Mouse (Mus musculus) bone marrow macrophage, adult 2 months (primary cell): ENCODE results near the gene Smyd4. TPM values are rescaled to one million over a fixed set of nuclear protein-coding genes. Genes with fewer than 3 reads are reported as not detected.

Experiments used
- H3K27ac ChIP-seq: 2 replicates; pipeline ENCODE4 v1.5.1; 2012; ENCODE audit warnings: low read depth, low read length; ENCODE audit not compliant: insufficient read depth
- H3K4me1 ChIP-seq: 2 replicates; pipeline ENCODE4 v1.6.1; 2012; ENCODE audit warnings: low read length; ENCODE audit not compliant: control insufficient read depth, insufficient read depth
- H3K4me3 ChIP-seq: 2 replicates; pipeline ENCODE4 v1.5.1; 2012; ENCODE audit warnings: mild to moderate bottlenecking, low read length, moderate library complexity; ENCODE audit not compliant: insufficient read depth
- CTCF ChIP-seq: IDR thresholded peaks from 2 replicates; pipeline ENCODE4 v1.5.1; 2012; ENCODE audit warnings: low read depth, mild to moderate bottlenecking, low read length, moderate library complexity
- POLR2A ChIP-seq: IDR thresholded peaks from 2 replicates; pipeline ENCODE4 v1.6.1; 2012; ENCODE audit warnings: mild to moderate bottlenecking, low read depth, low read length, borderline replicate concordance
- polyA plus RNA-seq: library from polyadenylated mRNA; stranded (reverse); fragments of >200 nt; gene quantifications from 2 replicates; pipeline ENCODE4 v1.2.4, GENCODE M21; 2012; ENCODE audit not compliant: missing spikeins, insufficient read depth, insufficient read length

Smyd4 gene
- polyA plus RNA-seq, 1 experiment: 4.9 TPM

DNA sequence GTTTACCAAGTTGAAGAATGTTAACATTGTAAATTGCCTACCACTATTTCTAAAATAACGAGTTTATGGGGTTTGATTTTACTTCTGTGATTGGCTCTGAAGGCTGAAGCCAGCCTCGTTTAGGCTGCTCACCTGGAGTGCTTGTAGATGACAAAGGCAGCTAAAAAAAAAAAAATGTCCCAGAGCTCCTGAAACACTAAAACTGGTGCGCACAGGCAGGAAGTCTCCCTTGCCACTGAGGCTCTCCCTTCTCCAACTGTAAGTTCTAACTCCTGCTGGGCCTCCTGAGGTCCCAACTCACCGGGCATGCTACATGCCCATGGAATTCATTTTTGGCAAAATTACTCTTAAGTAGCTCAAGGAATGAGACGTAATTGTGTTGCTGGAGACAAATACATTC, 29.0 kb upstream of the Smyd4 start:
- Histone ChIP-seq H3K4me3 (no peak overlapping the region), H3K4me1 (peaks cover 3% of the 10 kb centered on the region), H3K27ac (no peak overlapping the region)
- TF ChIP-seq CTCF: no peak
- no peak for TF ChIP-seq POLR2A

DNA sequence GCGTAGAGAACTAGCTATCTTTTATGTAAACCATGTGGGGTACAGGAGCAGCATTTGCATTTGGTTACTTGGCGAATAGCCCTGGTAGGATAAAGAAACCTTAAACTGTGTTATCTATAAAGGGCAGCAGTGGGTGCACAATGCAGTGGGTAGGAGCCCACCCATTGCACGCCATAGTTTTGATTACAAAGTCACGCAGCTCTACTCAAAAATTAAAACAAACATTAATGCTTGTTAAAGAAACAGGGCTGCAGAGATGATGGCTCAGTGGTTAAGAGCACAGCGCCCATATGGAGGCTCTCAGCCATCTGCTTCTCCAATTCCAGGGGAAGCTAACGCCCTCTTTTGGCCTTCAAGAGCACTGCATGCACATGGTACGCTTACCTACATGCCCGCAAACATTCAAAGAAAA, 24.9 kb upstream of the Smyd4 start:
- H3K27ac ChIP-seq: no peak overlapping the region
- H3K4me1 ChIP-seq: peaks cover 17% of the 10 kb centered on the region
- TF ChIP-seq POLR2A (no peak), CTCF (no peak; the same call in 1 of the 2 replicates)
- no peak overlapping the region for H3K4me3 ChIP-seq

DNA sequence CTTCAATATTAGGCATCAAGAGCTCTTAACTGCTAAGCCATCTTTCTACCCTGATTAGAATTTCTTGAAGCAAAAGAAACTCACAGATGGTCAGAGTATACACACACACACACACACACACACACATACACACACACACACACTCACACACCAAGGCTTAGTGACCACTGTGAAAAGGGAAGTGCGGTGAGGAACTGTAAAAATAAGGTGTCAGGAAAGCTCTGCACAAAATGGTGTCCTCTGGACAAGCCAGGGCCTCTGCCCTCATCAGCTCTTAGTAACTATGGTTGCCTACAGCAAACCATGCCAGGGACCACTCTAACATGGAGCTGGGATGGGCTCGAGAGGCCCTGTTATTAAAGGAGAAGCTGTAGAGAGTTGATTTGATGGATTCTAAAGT, 23.8 kb upstream of the Smyd4 start:
- Histone ChIP-seq H3K4me3 (no peak overlapping the region), H3K4me1 (peaks cover 17% of the 10 kb centered on the region), H3K27ac (peak overlapping the region; percentile 43)
- TF ChIP-seq CTCF (no peak), POLR2A (no peak)

DNA sequence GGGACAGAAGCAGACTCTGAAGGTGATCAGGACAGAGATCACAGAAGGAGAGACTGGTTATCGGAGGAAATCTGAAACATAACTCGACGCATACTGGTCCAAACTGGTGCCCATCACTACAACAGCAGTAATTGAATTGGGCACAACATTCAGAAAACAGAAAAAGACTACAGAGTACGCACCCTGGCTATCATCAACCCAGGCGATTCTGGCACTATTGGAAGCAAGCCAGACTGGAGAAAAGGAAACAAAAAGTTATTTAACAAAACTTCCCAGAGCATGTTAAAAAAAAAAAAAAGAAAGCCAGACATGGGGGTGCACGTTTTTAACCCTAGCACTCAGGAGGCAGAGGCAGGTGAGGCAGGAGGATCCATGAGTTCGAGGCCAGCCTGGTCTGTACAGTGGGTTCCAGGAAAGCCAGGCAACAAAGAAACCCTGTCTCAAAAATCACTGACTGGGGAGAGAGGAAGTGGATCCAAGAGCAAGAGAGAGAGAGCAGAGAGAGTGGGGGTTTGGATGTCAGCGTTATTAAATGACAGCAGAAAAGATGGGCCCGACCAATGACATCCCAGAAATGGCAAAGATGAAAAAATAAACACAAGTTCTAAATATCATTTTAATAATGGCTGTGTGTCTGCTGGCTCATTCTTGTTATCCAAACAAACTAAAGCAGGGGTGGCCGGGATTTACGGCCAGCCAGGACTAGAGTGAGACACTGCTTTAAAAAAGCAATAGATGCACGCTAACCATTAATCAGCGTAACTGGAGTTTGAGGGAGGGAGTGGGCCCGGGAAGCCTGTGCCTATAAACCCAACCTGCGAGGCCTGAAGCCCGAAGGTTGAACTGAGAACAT, 22.9 kb upstream of the Smyd4 start:
- Histone ChIP-seq H3K27ac (no peak overlapping the region), H3K4me1 (peaks cover 17% of the 10 kb centered on the region), H3K4me3 (no peak overlapping the region)
- TF ChIP-seq CTCF: no peak
- TF ChIP-seq POLR2A: no peak

DNA sequence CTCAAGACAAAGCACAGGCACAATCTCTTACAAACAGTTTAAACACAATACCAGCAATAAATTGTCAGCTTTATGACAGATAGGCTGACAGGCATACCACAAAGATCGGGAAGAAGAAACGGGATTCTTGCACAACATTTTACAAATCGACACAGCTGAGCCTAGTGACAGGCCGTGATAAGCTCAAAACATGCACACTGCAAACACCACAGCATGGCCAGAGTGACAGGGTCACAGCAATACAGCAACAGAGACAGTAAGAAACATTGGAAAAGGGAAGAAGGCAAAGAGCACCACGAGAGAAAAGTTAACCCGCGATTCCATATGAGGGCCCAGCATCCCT, 22.3 kb upstream of the Smyd4 start:
- TF ChIP-seq CTCF: no peak
- no peak for TF ChIP-seq POLR2A
- Histone ChIP-seq H3K4me1 (peaks cover 17% of the 10 kb centered on the region), H3K27ac (no peak overlapping the region), H3K4me3 (no peak overlapping the region)

DNA sequence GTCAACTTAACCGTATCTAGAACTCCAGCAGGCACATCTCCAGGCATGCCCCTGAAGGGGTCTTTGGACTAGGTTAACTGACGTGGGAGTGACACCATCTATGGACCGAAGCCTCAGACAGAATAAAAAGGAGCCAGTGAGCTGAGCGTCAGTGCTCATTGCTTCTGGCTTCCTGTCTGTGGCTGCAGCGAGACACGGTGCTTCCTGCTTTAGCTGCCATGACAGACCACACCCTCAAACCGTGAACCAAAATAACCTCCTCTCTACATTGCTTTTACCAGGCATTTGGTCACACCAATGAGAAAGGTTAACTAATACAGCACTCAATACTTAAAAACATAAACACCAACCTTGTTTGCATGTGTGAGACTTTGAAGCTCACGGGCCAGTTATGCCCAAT, 11.6 kb upstream of the Smyd4 start:
- Histone ChIP-seq H3K4me3 (no peak overlapping the region), H3K4me1 (peaks cover 16% of the 10 kb centered on the region), H3K27ac (no peak overlapping the region)
- TF ChIP-seq CTCF (no peak), POLR2A (no peak)

DNA sequence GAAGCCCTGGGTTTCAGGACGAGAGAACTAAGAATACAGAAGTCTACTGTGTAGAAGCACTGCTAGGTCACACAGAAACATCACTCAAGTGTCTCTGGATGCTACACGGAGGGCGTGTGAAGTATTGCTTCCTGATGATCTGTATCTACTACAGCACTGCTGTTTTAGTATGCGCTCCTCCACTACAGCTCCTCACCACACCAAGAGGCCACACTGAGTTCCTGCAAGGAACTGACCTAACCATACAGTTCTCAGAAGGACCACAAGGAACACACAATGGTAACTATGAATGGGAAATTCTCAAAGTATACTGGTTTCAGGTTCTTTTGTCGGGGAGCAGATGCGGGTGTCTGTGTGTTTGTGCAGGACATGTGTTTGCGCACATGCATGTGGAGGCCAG, 11.0 kb upstream of the Smyd4 start:
- no peak overlapping the region for H3K27ac ChIP-seq
- TF ChIP-seq POLR2A: no peak
- TF ChIP-seq CTCF: no peak
- H3K4me3 ChIP-seq: no peak overlapping the region
- peaks cover 16% of the 10 kb centered on the region for H3K4me1 ChIP-seq

DNA sequence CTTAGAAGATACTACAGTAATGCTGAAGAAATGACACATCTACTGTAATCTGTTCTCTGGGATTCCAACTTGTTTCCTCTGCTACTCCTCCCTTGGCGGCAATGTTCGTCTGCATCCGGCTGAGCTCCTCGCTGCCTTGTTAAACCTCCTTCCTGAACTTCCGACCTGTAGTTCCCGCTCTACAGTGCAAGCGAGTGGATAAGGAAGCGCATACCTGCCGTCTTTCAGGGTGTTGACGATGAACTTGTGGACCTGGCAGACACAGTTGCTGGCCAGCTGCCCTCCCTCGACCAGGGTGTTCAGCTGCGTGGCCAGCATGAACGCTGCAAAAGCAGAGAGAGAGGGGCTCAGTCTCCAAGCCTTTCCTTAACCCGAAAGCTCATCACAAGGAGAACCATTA, 8.2 kb upstream of the Smyd4 start:
- no peak overlapping the region for H3K27ac ChIP-seq
- TF ChIP-seq POLR2A: no peak
- no peak for TF ChIP-seq CTCF
- H3K4me3 ChIP-seq: no peak overlapping the region
- H3K4me1 ChIP-seq: peaks cover 24% of the 10 kb centered on the region

DNA sequence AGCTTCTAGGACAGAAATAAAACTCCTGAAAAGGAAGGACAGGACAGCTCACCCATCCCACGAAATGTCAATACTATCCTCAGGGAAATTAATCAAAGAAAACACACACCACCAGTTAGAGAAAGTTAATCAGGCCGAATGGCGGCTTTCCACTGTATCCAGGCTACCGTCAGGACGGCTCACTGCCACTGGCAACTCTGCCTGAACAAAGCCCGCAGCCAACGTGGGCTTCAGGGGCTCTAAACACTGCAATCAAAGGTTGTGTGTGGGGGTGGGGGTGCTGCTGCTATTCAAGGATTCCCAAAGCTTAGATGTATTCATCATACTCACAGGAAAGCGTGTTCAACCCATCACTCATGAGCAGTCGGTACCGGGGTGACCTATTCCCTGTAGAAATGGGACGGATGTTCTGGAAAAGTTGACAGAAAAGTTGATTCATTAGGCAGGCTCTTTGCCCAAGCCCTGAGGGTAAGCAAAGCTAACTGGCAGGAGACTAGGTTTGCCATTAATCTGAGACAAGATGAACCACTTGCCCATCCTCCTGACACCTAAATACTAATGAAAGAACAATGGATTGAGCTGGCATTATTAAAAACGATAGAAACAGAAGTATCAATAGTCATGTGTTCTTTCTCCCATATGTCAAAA, 7.4 kb upstream of the Smyd4 start:
- H3K4me1 ChIP-seq: peaks cover 24% of the 10 kb centered on the region
- H3K4me3 ChIP-seq: no peak overlapping the region
- no peak overlapping the region for H3K27ac ChIP-seq
- TF ChIP-seq POLR2A (no peak), CTCF (no peak)

DNA sequence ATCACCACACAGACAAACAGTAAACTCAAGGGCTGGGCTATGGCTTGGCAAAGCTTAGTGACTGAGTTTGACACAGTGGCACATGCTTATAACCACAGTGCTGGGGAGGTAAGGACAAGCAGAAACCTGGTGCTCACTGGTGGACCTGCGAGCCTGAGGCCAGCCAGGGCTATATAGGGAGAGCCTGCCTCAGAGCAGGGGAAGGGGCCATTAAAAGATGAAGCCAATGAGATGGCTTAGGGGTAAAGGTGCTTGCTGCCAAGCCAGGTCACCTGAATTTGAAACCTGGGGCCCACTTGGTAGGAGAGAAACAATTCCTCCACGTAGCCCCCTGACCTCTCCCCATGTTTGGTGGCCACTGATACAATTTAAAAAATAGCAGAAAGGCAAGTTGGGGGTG, 5.1 kb upstream of the Smyd4 start:
- no peak for TF ChIP-seq POLR2A
- TF ChIP-seq CTCF: no peak
- Histone ChIP-seq H3K27ac (no peak overlapping the region), H3K4me1 (peaks cover 13% of the 10 kb centered on the region), H3K4me3 (no peak overlapping the region)
